Mouse (Mus musculus): Measurements from ENCODE around the gene Cabin1. TPM values are rescaled to one million over a fixed set of nuclear protein-coding genes. Genes with fewer than 3 reads are reported as not detected.

The Cabin1 gene
- polyA plus RNA-seq (2015; fragmentation: Nextera tagmentation; extraction: Ambion mirVana) = 26.2 and 30.1 TPM in 2 replicates

DNA sequence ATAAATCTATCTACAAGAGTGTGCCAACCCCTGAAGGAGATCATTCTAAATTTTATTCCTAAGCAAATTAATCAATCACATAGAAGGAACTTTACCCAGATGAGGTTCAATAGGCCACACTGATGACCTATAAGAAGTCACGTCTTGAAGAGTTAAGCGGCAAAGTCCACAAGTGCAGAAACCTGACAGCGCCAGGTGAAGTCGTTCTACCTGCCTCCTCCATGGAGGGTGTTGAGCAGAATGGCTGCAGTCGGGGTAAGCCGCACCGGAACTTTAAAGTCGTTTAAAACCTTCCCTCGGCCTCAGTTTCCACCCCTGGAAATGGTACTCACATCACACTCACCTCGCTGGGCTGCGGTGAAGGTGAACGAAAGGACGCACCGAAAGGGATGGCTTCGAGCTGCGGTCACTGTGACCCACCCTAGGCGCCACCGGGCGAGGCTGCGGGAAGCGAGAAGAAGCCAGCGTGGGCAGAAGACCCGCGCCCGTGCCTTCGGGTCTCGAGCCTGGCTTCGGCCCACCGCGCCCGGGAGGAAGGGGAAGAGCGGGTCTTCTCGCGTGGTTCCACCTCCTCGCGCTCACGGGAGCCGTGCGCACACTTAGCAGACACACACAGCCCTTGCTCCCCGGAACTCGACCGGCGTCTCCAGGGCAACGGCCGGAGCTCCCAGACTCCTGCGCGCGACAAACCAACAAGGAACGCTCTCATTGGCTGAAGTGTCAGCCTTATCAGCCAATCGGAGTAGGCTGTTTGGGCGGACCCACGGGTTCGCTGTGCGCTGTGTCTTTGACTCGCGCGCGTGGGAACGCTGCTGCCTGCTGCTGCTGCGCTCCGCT lies at the start of gene Cabin1:
Gene Cabin1, minus strand, starts transcription at position 660 of the 837 bp plus-strand sequence.

GRCm38 (mm10) chr10:75798176-75798696 lies 34.1 kb upstream of the Cabin1 start, which contains the start of gene Gstt1:
Gstt1 (minus strand) TSS chr10:75798584.

DNA sequence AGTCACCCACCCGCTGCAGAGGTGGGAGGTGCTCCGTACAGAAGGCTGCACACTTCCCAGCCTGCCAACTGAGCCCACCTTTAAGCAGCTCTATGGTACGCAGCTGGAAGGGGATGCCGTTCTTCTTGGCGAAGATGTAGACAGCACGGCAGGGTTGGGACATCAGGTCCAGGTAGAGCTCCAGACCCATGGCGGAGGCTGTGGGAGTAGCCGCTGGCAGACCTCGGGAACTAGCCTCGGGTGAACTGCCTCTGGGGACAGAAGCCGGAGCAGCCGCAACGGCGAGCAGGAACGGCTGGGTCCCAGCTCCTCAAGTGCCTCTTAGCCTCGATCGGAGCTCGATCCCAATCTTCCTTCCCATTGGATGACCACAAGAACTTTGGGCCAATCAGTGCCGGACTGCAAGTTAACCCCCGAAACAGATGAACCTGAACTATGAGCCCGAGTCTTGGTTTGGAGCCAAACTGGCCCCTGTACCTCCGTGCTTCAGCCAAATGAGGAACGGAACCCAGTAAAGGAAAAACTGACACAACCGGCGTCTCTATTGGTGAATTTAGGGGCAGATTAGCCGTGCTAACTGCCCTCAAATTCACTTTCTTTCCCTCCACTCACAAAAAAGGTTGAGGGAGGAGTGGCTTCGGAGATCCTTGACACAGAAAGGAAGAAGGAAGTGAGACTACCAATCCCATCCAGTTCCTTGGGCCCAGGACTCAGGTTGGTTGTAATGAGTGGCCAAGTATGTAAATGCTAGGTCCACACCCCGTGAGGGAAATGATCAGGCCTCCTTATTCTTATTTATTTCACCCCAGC lies 16.8 kb upstream of the Cabin1 start, which contains the start of the genes Gm20441 and Gstt3:
Gene Gm20441, minus strand, starts transcription at position 186 of the 810 bp plus-strand sequence.
Gene Gstt3, minus strand, starts transcription at position 646 of the 810 bp plus-strand sequence.

DNA sequence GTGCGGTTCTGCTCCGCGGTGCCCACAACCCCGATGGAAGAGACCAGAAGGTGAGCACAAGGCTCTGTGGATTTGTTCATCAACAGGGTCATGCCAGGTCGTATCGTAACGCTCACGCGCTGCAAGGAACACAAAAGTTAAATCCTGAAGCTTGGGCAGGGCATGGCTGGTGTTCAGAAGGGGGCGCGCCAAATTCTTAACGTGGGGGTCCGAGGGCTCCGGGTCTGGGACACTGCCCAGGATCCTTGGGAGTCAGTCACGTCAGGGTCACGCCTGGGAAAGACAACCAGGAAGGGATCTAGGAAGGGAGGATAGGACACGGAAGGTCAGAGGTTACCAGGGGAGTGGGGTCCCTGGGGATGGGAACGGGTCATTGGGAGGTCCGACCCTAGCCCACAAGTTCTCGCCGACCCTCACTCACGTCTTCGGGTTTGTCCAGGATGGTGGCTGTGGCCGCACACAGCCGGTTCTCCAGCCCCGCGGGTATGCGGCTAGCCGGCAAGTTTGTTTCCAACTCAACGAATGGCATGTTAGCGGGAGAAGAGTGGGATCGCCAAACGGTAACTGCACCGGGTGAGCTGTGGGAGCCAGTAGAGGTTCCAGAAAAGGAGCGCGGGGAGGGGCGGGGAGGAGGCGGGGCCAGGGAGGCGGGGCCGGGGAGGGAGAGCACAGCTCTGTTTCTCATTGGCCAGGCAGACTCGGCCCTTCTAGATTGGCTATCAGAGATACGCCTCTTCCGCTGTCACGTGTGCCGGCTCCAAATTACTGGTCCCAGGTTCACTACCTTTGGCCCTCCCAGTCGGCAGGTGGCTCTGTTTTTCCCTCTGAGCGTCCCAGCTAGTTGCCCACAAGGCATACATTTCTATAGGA lies 8.9 kb upstream of the Cabin1 start, which contains the start of gene Ddt:
Gene Ddt, minus strand, starts transcription at position 620 of the 870 bp plus-strand sequence.

DNA sequence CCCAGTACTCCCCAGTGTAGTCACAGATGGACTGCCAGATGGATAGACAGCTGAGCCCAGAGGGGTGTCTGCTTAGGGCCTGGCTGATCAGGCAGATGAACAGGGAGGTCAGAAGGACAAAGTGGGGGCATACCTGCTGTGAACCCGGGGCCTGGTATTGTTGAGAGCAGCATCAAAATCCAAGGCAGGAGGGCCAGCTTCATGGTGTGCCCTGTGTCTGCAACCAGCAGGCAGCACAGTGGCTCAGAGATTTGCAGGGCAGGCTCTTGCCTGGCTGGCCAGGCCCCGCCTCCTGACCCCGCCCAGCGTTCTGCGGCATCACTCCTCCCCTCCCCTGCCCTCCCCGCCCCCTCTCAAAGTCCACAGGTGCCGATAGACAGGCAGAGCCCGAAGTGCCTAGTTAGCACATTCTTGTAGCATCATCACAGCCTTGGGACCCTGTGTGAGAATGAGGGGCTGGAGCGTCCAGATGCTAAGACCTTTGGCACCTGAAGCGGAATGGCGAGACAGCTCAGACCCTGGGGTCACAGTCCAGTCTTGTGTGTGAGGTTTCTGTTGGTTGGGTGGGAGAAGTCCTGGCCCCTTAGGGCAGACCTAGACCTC lies 120.3 kb downstream of the Cabin1 start, which contains the start of gene Susd2:
Gene Susd2, minus strand, starts transcription at position 268 of the 603 bp plus-strand sequence.

Other genes with a start within 250 kb of the Cabin1 start
- 113 and 129 TPM in 2 replicates for gene Snrpd3, start 246.8 kb downstream of the Cabin1 start, polyA plus RNA-seq (2015; fragmentation: Nextera tagmentation; extraction: Ambion mirVana)
- 47.0 and 51.2 TPM in 2 replicates for gene Gucd1, start 246.4 kb downstream of the Cabin1 start, polyA plus RNA-seq (2015; fragmentation: Nextera tagmentation; extraction: Ambion mirVana)
- gene Lrrc75b, start 204.0 kb downstream of the Cabin1 start, polyA plus RNA-seq (2015; fragmentation: Nextera tagmentation; extraction: Ambion mirVana) = 0.46 and 0.49 TPM in 2 replicates
- gene Ggt1, start 202.7 kb downstream of the Cabin1 start, polyA plus RNA-seq (2015; fragmentation: Nextera tagmentation; extraction: Ambion mirVana) = 0.85 and 1.6 TPM in 2 replicates
- 5.1 and 8.3 TPM in 2 replicates for gene Ggt5, start 175.0 kb downstream of the Cabin1 start, polyA plus RNA-seq (2015; fragmentation: Nextera tagmentation; extraction: Ambion mirVana)
- 3.8 and 3.9 TPM in 2 replicates for gene Susd2, start 120.3 kb downstream of the Cabin1 start, polyA plus RNA-seq (2015; fragmentation: Nextera tagmentation; extraction: Ambion mirVana)
- gene Ddt, start 9.1 kb upstream of the Cabin1 start, polyA plus RNA-seq (2015; fragmentation: Nextera tagmentation; extraction: Ambion mirVana) = 18.3 and 25.7 TPM in 2 replicates
- not detected in 2 replicates for gene Gm20441, start 16.6 kb upstream of the Cabin1 start, polyA plus RNA-seq (2015; fragmentation: Nextera tagmentation; extraction: Ambion mirVana)
- gene Gstt3, start 17.1 kb upstream of the Cabin1 start, polyA plus RNA-seq (2015; fragmentation: Nextera tagmentation; extraction: Ambion mirVana) = 2.4 and 3.0 TPM in 2 replicates
- 6.4 and 7.5 TPM in 2 replicates for gene Gstt1, start 34.2 kb upstream of the Cabin1 start, polyA plus RNA-seq (2015; fragmentation: Nextera tagmentation; extraction: Ambion mirVana)
- not detected in 2 replicates for gene Gstt4, start 58.2 kb upstream of the Cabin1 start, polyA plus RNA-seq (2015; fragmentation: Nextera tagmentation; extraction: Ambion mirVana)
- 16.2 and 20.3 TPM in 2 replicates for gene Gstt2, start 73.1 kb upstream of the Cabin1 start, polyA plus RNA-seq (2015; fragmentation: Nextera tagmentation; extraction: Ambion mirVana)
- 666 and 688 TPM in 2 replicates for gene Mif, start 95.9 kb upstream of the Cabin1 start, polyA plus RNA-seq (2015; fragmentation: Nextera tagmentation; extraction: Ambion mirVana)
- 0.67 and 1.0 TPM in 2 replicates for gene Derl3, start 129.1 kb upstream of the Cabin1 start, polyA plus RNA-seq (2015; fragmentation: Nextera tagmentation; extraction: Ambion mirVana)
- 64.1 and 66.6 TPM in 2 replicates for gene Smarcb1, start 157.3 kb upstream of the Cabin1 start, polyA plus RNA-seq (2015; fragmentation: Nextera tagmentation; extraction: Ambion mirVana)
- gene Chchd10, start 168.8 kb upstream of the Cabin1 start, polyA plus RNA-seq (2015; fragmentation: Nextera tagmentation; extraction: Ambion mirVana) = 83.0 and 91.7 TPM in 2 replicates
- 9.6 and 12.3 TPM in 2 replicates for gene Mmp11, start 172.2 kb upstream of the Cabin1 start, polyA plus RNA-seq (2015; fragmentation: Nextera tagmentation; extraction: Ambion mirVana)
- 15.8 and 17.8 TPM in 2 replicates for gene Gm867, start 176.3 kb upstream of the Cabin1 start, polyA plus RNA-seq (2015; fragmentation: Nextera tagmentation; extraction: Ambion mirVana)
- gene Vpreb3, start 178.7 kb upstream of the Cabin1 start, polyA plus RNA-seq (2015; fragmentation: Nextera tagmentation; extraction: Ambion mirVana) = 41.2 and 56.8 TPM in 2 replicates
- not detected in 2 replicates for gene Gm5134, start 190.2 kb upstream of the Cabin1 start, polyA plus RNA-seq (2015; fragmentation: Nextera tagmentation; extraction: Ambion mirVana)